Mouse (Mus musculus) left cerebral cortex, postnatal 36 days (tissue): ENCODE measurements around the gene Tmem182. TPM values are rescaled to one million over a fixed set of nuclear protein-coding genes. Genes with fewer than 3 reads are reported as not detected.
A peak's percentile ranks its signal among the peaks of the same experiment; 100 is the strongest.

Experiments
- DNase-seq, 2 experiments: peaks; one replicate each; pipeline ENCODE4 v3.0.0; 2021 to 2022; ENCODE audit warnings: low spot score in 2 of 2, mixed read lengths in 1 of 2
- intact Hi-C: fragments of 180-260 bp; cut with DNase I; formaldehyde crosslinking; loops from one replicate; pipeline ENCODE4 v1.15.1; 2025
- total RNA-seq, 2 experiments: library from RNA; stranded (reverse); gene quantifications; 2 replicates each; pipeline ENCODE4 v1.2.3; 2021

Tmem182 gene
- total RNA-seq, 2 experiments from 2014 or later = 0.18 to 0.20 TPM

- DNase-seq = peak; percentile 89 to 92
- intact Hi-C loops = no loop called here
Measured at GRCm38 (mm10) chr1:40790324-40791141, 14.9 kb upstream of the Tmem182 start, which contains the start of gene Mfsd9. Mfsd9 (minus strand) TSS chr1:40790687.

GRCm38 (mm10) chr1:40795508-40795907, 9.9 kb upstream of the Tmem182 start:
- no peak for DNase-seq
- intact Hi-C loops = no loop called here

GRCm38 (mm10) chr1:40797348-40797747, 8.1 kb upstream of the Tmem182 start:
- DNase-seq = peak; percentile 12 to 46
- intact Hi-C loops = no loop called here

DNA sequence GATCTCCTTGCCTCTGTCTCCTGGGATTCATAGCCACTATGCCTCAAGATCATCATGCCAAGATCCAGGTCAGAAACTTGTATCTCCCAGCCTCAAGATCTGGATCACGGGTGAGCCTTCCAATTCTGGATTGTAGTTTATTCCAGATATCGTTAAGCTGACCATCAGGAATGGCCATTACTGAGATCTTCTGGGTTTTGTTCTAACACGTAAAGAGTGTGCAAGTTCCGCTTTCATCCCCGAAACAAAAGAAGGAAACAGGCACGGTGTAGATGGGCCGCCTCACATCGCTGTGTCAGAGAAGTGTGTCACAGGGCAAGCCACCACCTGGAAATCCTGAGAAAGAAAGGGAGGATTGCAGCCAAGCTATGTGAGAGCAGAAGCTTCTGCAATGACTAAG, 6.3 kb upstream of the Tmem182 start:
- DNase-seq = no peak
- intact Hi-C loops = no loop called here

GRCm38 (mm10) chr1:40800908-40801307, 4.5 kb upstream of the Tmem182 start:
- no peak for DNase-seq
- intact Hi-C loops = no loop called here

GRCm38 (mm10) chr1:40802759-40803158, 2.6 kb upstream of the Tmem182 start:
- intact Hi-C loops = no loop called here
- DNase-seq = peak in 1 of 2 experiments; percentile 28

GRCm38 (mm10) chr1:40804118-40804517, 1.3 kb upstream of the Tmem182 start:
- intact Hi-C loops = loop anchor here (2.0 kb wide), 1 partner anchor 41 kb away; no protein-coding TSS in a partner anchor
- DNase-seq = no peak

DNA sequence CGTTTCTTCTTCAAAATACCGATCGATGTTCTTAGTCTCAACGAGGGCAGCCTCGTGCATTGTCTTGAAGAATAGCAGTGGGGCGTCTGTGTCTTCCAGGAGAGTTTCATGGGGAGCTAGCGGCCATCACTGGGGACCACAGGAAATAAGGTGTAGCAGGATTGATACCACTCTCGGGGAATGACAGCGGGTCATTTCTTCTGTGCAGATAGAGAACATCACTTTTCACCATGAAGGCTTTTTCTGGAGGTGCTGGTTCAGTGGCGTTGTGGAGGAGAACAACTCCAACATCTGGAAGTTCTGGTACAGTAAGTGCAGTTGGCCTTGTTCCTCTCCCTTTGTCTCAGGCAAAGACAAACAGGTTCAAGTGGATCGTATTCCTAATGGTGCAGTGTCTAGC, 490 bp downstream of the Tmem182 start:
- intact Hi-C loops = loop anchor here (2.0 kb wide), 1 partner anchor 39 kb away; no protein-coding TSS in a partner anchor
- DNase-seq = no peak

DNA sequence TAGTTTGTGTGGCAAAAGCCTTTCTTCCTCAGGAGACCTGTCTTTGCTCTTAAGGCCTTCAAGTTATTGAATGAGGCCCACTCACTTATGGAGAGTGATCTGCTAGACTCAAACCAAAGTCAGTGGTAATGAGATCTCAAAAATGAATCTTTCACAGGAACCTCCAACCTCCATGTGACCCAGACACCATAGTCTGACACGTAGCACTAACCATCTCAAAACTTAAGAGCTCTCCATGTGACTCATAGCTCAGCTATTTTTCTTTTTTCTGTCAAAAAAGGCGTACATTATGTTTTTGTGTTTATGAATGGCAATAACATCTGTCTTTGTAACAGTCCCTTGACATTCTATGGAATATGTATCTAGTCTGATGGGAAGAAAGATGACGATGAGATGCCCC, 3.2 kb downstream of the Tmem182 start:
- no peak for DNase-seq
- intact Hi-C loops = no loop called here

DNA sequence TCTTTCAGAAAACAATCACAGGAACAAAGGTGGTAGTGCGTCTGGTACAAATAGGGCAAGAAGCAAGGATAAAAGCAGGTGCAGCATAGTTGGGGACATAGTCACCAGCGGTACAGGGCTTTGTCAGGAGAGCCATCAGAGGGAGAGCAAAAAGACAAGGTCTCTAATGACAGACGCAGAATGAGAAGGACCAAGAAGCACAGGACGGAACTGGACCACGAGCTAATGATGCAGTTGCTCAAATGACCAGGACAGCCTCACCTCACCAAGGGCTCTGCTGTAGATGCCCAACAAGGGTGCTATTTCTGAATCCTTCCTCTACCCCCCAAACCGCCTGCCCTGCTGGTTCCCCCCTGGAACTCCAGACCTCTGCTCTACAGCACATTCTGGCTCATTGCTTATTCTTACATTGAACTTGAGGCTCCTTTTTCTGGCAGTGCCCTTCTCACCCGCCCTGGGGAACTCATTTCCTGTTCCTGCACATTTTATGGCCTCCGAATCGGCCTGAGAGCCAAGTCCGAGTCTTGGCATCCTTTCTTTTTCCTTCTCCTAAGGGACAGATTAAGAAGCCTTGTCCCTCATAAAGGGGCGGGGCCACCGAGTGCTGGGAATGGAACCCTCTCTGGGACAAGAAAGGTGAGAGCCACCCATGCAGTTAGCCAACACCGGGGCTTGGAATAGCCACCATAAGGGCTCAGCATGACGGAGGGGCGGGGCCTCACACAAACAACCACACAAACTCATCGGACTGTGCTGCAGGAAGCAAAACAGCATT, 9.9 kb downstream of the Tmem182 start:
- DNase-seq = no peak
- intact Hi-C loops = no loop called here

- intact Hi-C loops = no loop called here
Measured at GRCm38 (mm10) chr1:40824517-40824916, 19.1 kb downstream of the Tmem182 start.

GRCm38 (mm10) chr1:40824936-40825335, 19.5 kb downstream of the Tmem182 start:
- intact Hi-C loops = no loop called here
- no peak for DNase-seq

More at GRCm38 (mm10) chr1:40824517-40824916, 19.1 kb downstream of the Tmem182 start:
- DNase-seq = no peak

GRCm38 (mm10) chr1:40825826-40826225, 20.4 kb downstream of the Tmem182 start:
- intact Hi-C loops = no loop called here

GRCm38 (mm10) chr1:40829213-40829914, 24.0 kb downstream of the Tmem182 start:
- no peak for DNase-seq
- intact Hi-C loops = no loop called here

More at GRCm38 (mm10) chr1:40825826-40826225, 20.4 kb downstream of the Tmem182 start:
- DNase-seq = no peak

- no peak for DNase-seq
- intact Hi-C loops = no loop called here
Measured at GRCm38 (mm10) chr1:40830712-40831507, 25.5 kb downstream of the Tmem182 start.

GRCm38 (mm10) chr1:40835468-40835867, 30.1 kb downstream of the Tmem182 start:
- intact Hi-C loops = no loop called here
- no peak for DNase-seq

DNA sequence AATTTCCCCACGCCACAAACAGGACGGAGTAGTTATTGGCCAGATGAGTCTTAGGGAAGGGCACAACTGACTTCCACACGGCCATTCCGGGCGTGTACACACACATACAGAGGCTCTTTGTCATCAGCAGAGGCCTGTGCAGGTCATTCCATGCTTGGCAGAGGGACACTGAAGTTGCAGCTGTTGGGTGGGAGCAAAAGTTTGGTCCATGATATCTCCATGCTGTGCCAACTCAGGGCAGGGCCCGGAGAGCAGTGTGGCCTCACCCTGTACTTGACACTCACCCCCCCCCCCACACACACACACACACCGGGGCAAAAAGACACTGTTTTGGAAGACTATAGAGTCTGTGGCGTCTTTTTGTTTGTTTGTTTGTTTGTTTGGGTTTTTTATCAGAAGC, 35.2 kb downstream of the Tmem182 start:
- no peak for DNase-seq
- intact Hi-C loops = no loop called here

- intact Hi-C loops = no loop called here
- DNase-seq = no peak
Measured at GRCm38 (mm10) chr1:40841032-40841761, 35.8 kb downstream of the Tmem182 start.
